9 mouse cellular contexts compared by ENCODE assay signal in genomic region chr4:82503274-82504014, GRCm38 (mm10).
A peak's percentile ranks its signal among the peaks of the same experiment; 100 is the strongest.
DNase-seq lines count a peak whose midpoint lies in the region; ATAC-seq and TF ChIP-seq lines count a peak whose summit lies in the region.
"Had no signal": no experiment of that assay in that cellular context is flagged by ENCODE, and none has a peak within 500 bp of the region (broad histone marks: within the 10 kb centered on the region; RNA-seq: fewer than 3 reads in every experiment).

No protein-coding gene starts in this region.

- H3K9me3 ChIP-seq in intestine, embryonic 16.5 days (ENCODE audit: control insufficient read depth, low read length): no peaks in the 10 kb centered on the region
- no peaks in the 10 kb centered on the region for H3K9me3 ChIP-seq in neural tube, embryonic 12.5 days

- DNase-seq in left cerebral cortex, adult 2 months (ENCODE audit: extremely low spot score in 1 of 2, low spot score in 2 of 2): no peak
- DNase-seq in left cerebral cortex, adult 9 months (ENCODE audit: low spot score in 2 of 2): no peak
- DNase-seq in gastrocnemius, postnatal 25 days: no peak
- no peak for DNase-seq in thymus, postnatal 0 days (ENCODE audit: low spot score)
- no peak for DNase-seq in ovary, postnatal 36 days (ENCODE audit: low spot score)

- 15% methylated on average over 8 of the region's 8 CpGs for WGBS in intestine, embryonic 16.5 days
- WGBS in neural tube, embryonic 12.5 days: 22% methylated on average over 8 of the region's 8 CpGs

- TF ChIP-seq CTCF in left cerebral cortex, adult 2 months (IDR thresholded peaks at IDR 0.05): no peak
- no peak for TF ChIP-seq CTCF in embryonic fibroblast, embryonic 13.5 days (IDR thresholded peaks at IDR 0.05; ENCODE audit: borderline replicate concordance, insufficient read depth, low read length)

- no peaks in the 10 kb centered on the region for H3K27me3 ChIP-seq in intestine, embryonic 16.5 days (replicated peaks; ENCODE audit: control insufficient read depth, insufficient read depth, low read length)
- H3K27me3 ChIP-seq in neural tube, embryonic 12.5 days (replicated peaks): no peaks in the 10 kb centered on the region

- H3K4me3 ChIP-seq in left cerebral cortex, adult 2 months: peak overlapping the region; percentile 93
- H3K4me3 ChIP-seq in embryonic fibroblast, embryonic 13.5 days (ENCODE audit: insufficient read depth, low read length): peak overlapping the region; percentile 96
- peak overlapping the region; percentile 99 for H3K4me3 ChIP-seq in intestine, embryonic 16.5 days (ENCODE audit: low read length)
- peak overlapping the region; percentile 81 for H3K4me3 ChIP-seq in neural tube, embryonic 12.5 days

- intact Hi-C loops in left cerebral cortex, adult 2 months (cut with DNase I): loop anchor here (2.0 to 10.0 kb wide), 4 partner anchors 35 to 939 kb away; no protein-coding TSS in a partner anchor

- peaks cover 5% of the 10 kb centered on the region; the same call in 1 of the 2 replicates for H3K4me1 ChIP-seq in embryonic fibroblast, embryonic 13.5 days (ENCODE audit: control insufficient read depth, insufficient read depth, low read length)
- H3K4me1 ChIP-seq in intestine, embryonic 16.5 days (ENCODE audit: control insufficient read depth, insufficient read depth, low read length): peaks cover 23% of the 10 kb centered on the region
- peaks cover 30% of the 10 kb centered on the region for H3K4me1 ChIP-seq in neural tube, embryonic 12.5 days

- H3K27ac ChIP-seq in left cerebral cortex, adult 2 months: peak overlapping the region; percentile 98
- H3K27ac ChIP-seq in embryonic fibroblast, embryonic 13.5 days (ENCODE audit: insufficient read depth, low read length): 0 out of 2 replicates have a peak overlapping the region, but pooled peaks have one; percentile 87
- H3K27ac ChIP-seq in intestine, embryonic 16.5 days (ENCODE audit: low read length): no peak overlapping the region
- H3K27ac ChIP-seq in neural tube, embryonic 12.5 days: no peak overlapping the region
- H3K27ac ChIP-seq: macrophage had no signal

- H3K9ac ChIP-seq in intestine, embryonic 16.5 days (ENCODE audit: low read depth, low read length): peak overlapping the region; percentile 100
- peak overlapping the region; percentile 94 for H3K9ac ChIP-seq in neural tube, embryonic 12.5 days

- H3K4me2 ChIP-seq in intestine, embryonic 16.5 days (ENCODE audit: low read depth, low read length): peak overlapping the region; percentile 96
- peak overlapping the region; percentile 92 for H3K4me2 ChIP-seq in neural tube, embryonic 12.5 days (replicated peaks)

- H3K36me3 ChIP-seq in intestine, embryonic 16.5 days (ENCODE audit: control insufficient read depth, insufficient read depth, low read length): no peaks in the 10 kb centered on the region
- H3K36me3 ChIP-seq in neural tube, embryonic 12.5 days: peaks cover under 1% of the 10 kb centered on the region; the same call in 1 of the 2 replicates

- ATAC-seq in intestine, embryonic 16.5 days: no peak
- ATAC-seq in neural tube, embryonic 12.5 days (ENCODE audit: low FRiP score, low read depth): no peak

- TF ChIP-seq POLR2A in embryonic fibroblast, embryonic 13.5 days (IDR thresholded peaks at IDR 0.05; ENCODE audit: low read depth, low read length): no peak

Comparison
In these comparisons a context has a peak if more than half of its experiments do, and no peak if none do; other contexts are left out.
1. H3K27ac ChIP-seq: peak in left cerebral cortex, adult 2 months (single experiment) and embryonic fibroblast, embryonic 13.5 days (single experiment); none in intestine, embryonic 16.5 days (single experiment) and neural tube, embryonic 12.5 days (single experiment).
2. Peak in every context shown above with its lines, with median percentiles within 50 percentile points of each other: H3K4me3 ChIP-seq.